In genomic region chr5:65508395-65508794, GRCm38 (mm10) we compare ENCODE assay signal across 35 mouse cellular contexts. TPM values are rescaled to one million over a fixed set of nuclear protein-coding genes. Genes with fewer than 3 reads are reported as not detected.
A peak's percentile ranks its signal among the peaks of the same experiment; 100 is the strongest.
DNase-seq lines count a peak whose midpoint lies in the region; ATAC-seq and TF ChIP-seq lines count a peak whose summit lies in the region.
"Had no signal": no experiment of that assay in that cellular context is flagged by ENCODE, and none has a peak within 500 bp of the region (broad histone marks: within the 10 kb centered on the region; RNA-seq: fewer than 3 reads in every experiment).

No protein-coding gene starts in this region.

- WGBS in lung, postnatal 0 days: 65% methylated on average over 8 of the region's 8 CpGs

- TF ChIP-seq EP300 in lung, postnatal 0 days (IDR thresholded peaks at IDR 0.05): no peak

- H3K9ac ChIP-seq in lung, postnatal 0 days (replicated peaks; ENCODE audit: low read depth): no peak overlapping the region
- H3K9ac ChIP-seq: hindbrain, embryonic 13.5 days; limb, embryonic 15.5 days; liver, embryonic 14.5 days; lung, embryonic 14.5 days; midbrain, embryonic 15.5 days; neural tube, embryonic 12.5 days had no signal

- no peaks in the 10 kb centered on the region for H3K9me3 ChIP-seq in lung, postnatal 0 days (ENCODE audit: low read length)
- H3K9me3 ChIP-seq: hindbrain, embryonic 13.5 days; limb, embryonic 10.5 days; limb, embryonic 15.5 days; midbrain, embryonic 10.5 days; midbrain, embryonic 15.5 days; neural tube, embryonic 12.5 days had no signal

- peak; percentile 19; the same call in 1 of the 2 replicates for ATAC-seq in lung, postnatal 0 days
- peak; percentile 53; the same call in 1 of the 2 replicates for ATAC-seq in monocyte, adult 5-6 weeks (replicated peaks; ENCODE audit: insufficient number of reproducible peaks, low FRiP score, low TSS enrichment, poor library complexity, severe bottlenecking)
- ATAC-seq: CD4-positive, CD25-positive, alpha-beta regulatory T cell, adult 4 months; forebrain, embryonic 16.5 days; intestine, embryonic 16.5 days; midbrain, embryonic 15.5 days had no signal

- H3K27ac ChIP-seq in lung, postnatal 0 days (ENCODE audit: low read length): no peak overlapping the region
- H3K27ac ChIP-seq: hindbrain, embryonic 13.5 days; limb, embryonic 10.5 days; limb, embryonic 15.5 days; liver, embryonic 14.5 days; midbrain, embryonic 10.5 days; midbrain, embryonic 15.5 days; neural tube, embryonic 12.5 days had no signal

- H3K27me3 ChIP-seq in lung, postnatal 0 days (replicated peaks; ENCODE audit: insufficient read depth, low read length): no peaks in the 10 kb centered on the region
- H3K27me3 ChIP-seq: hindbrain, embryonic 13.5 days; limb, embryonic 15.5 days; midbrain, embryonic 15.5 days; neural tube, embryonic 12.5 days had no signal

- no peak for TF ChIP-seq CTCF in lung, postnatal 0 days (IDR thresholded peaks at IDR 0.05)

- no peak overlapping the region for H3K4me3 ChIP-seq in lung, postnatal 0 days (ENCODE audit: low read depth, low read length)
- H3K4me3 ChIP-seq: erythroblast, embryonic 14.5 days; hindbrain, embryonic 13.5 days; limb, embryonic 10.5 days; limb, embryonic 15.5 days; midbrain, embryonic 10.5 days; midbrain, embryonic 15.5 days; myocyte; neural tube, embryonic 12.5 days had no signal

- H3K4me1 ChIP-seq in lung, postnatal 0 days (ENCODE audit: insufficient read depth, low read depth, low read length): no peaks in the 10 kb centered on the region
- H3K4me1 ChIP-seq: hindbrain, embryonic 13.5 days; limb, embryonic 10.5 days; midbrain, embryonic 15.5 days; neural tube, embryonic 12.5 days had no signal

- DNase-seq in gastrocnemius, adult 18-20 months (ENCODE audit: low spot score): peak; percentile 68
- DNase-seq in gastrocnemius, postnatal 10 days: no peak
- DNase-seq in lung, postnatal 0 days (ENCODE audit: low spot score): peak; percentile 55
- no peak for DNase-seq in lung, postnatal 10 days
- DNase-seq in adrenal gland, postnatal 10 days: peak; percentile 39
- DNase-seq in c-Kit-positive CD71-positive TER-119-positive erythroid progenitor cells, embryonic 14.5 days (ENCODE audit: low spot score): no peak
- DNase-seq: cerebellum, adult 18-20 months; cerebellum, postnatal 14 days; heart, postnatal 4 days; kidney, adult 8-10 months; kidney, postnatal 10 days; layer of hippocampus, adult 9-11 months; lung, embryonic 14.5 days; right cerebral cortex, adult 18-20 months; right cerebral cortex, postnatal 4 days; thymus, adult 2 months; thymus, postnatal 36 days had no signal

- no peak overlapping the region for H3K4me2 ChIP-seq in lung, postnatal 0 days (replicated peaks; ENCODE audit: low read depth, low read length)
- H3K4me2 ChIP-seq: heart, embryonic 11.5 days; hindbrain, embryonic 13.5 days; limb, embryonic 15.5 days; lung, embryonic 14.5 days; midbrain, embryonic 15.5 days; neural tube, embryonic 12.5 days had no signal

- H3K36me3 ChIP-seq in lung, postnatal 0 days (ENCODE audit: insufficient read depth, low read length): no peaks in the 10 kb centered on the region
- H3K36me3 ChIP-seq: hindbrain, embryonic 13.5 days; limb, embryonic 10.5 days; limb, embryonic 15.5 days; midbrain, embryonic 10.5 days; midbrain, embryonic 15.5 days; neural tube, embryonic 12.5 days had no signal

RNA-seq across cellular contexts. Expression of gene Gm43552, which starts 15.8 kb away (rescaled TPM):
- not detected for total RNA-seq in gastrocnemius, adult 18-20 months (2021)
- total RNA-seq in gastrocnemius, postnatal 10 days (2021): 1 to 10 TPM; 1.3 to 3.7 TPM
- polyA plus RNA-seq in lung, postnatal 0 days (2015; fragmentation: Nextera tagmentation; extraction: Ambion mirVana): not detected in 2 replicates
- total RNA-seq in adrenal gland, postnatal 10 days (2021): not detected
- not detected in 3 replicates for total RNA-seq in monocyte, adult 5-6 weeks (2017)
- total RNA-seq: left cerebral cortex, postnatal 10 days had no signal
- polyA plus RNA-seq: CD4-positive, CD25-positive, alpha-beta regulatory T cell, adult 4 months; cortical plate, adult 2 months; embryonic facial prominence, embryonic 14.5 days; erythroblast, embryonic 14.5 days; forebrain, embryonic 11.5 days; forebrain, embryonic 16.5 days; heart, embryonic 11.5 days; intestine, embryonic 16.5 days; limb, embryonic 10.5 days; limb, embryonic 15.5 days; liver, embryonic 14.5 days; lung, embryonic 14.5 days; midbrain, embryonic 10.5 days; myocyte; neural tube, embryonic 12.5 days; thymus, adult 2 months had no signal

RNA-seq across cellular contexts. Expression of gene Smim14, which starts 28.6 kb away (rescaled TPM):
- 10 to 100 TPM; 29.6 to 39.0 TPM for total RNA-seq in gastrocnemius, adult 18-20 months (2021)
- total RNA-seq in gastrocnemius, postnatal 10 days (2021): 10 to 100 TPM; 45.5 to 49.0 TPM
- 249 and 251 TPM in 2 replicates for polyA plus RNA-seq in lung, postnatal 0 days (2015; fragmentation: Nextera tagmentation; extraction: Ambion mirVana)
- total RNA-seq in adrenal gland, postnatal 10 days (2021): 100 to 1,000 TPM; 115 to 117 TPM
- total RNA-seq in monocyte, adult 5-6 weeks (2017): 93.9 to 122 TPM (median 116 TPM) in 3 replicates

RNA-seq across cellular contexts. Expression of gene Ube2k, which starts 28.6 kb away (rescaled TPM):
- 10 to 100 TPM; 61.4 to 72.0 TPM for total RNA-seq in gastrocnemius, adult 18-20 months (2021)
- total RNA-seq in gastrocnemius, postnatal 10 days (2021): 10 to 100 TPM; 76.8 to 81.2 TPM
- polyA plus RNA-seq in lung, postnatal 0 days (2015; fragmentation: Nextera tagmentation; extraction: Ambion mirVana): 99.8 and 102 TPM in 2 replicates
- total RNA-seq in adrenal gland, postnatal 10 days (2021): 10 to 100 TPM; 91.1 to 92.7 TPM
- total RNA-seq in monocyte, adult 5-6 weeks (2017): 48.6 to 59.6 TPM (median 49.9 TPM) in 3 replicates

Comparison
In these comparisons a context has a peak if more than half of its experiments do, and no peak if none do; other contexts are left out.
1. DNase-seq: peak in gastrocnemius, adult 18-20 months (single experiment), lung, postnatal 0 days (single experiment) and adrenal gland, postnatal 10 days (single experiment); none in gastrocnemius, postnatal 10 days (single experiment), lung, postnatal 10 days (single experiment) and c-Kit-positive CD71-positive TER-119-positive erythroid progenitor cells, embryonic 14.5 days (single experiment).